Mouse (Mus musculus) granulocyte monocyte progenitor cell, adult 5-6 weeks (primary cell): ENCODE measurements around the gene Dhx8. TPM values are rescaled to one million over a fixed set of nuclear protein-coding genes. Genes with fewer than 3 reads are reported as not detected.

ENCODE experiments used
- ATAC-seq: replicated peaks from 2 replicates; pipeline ENCODE4 v1.8.0; 2016; ENCODE audit warnings: mild to moderate bottlenecking, moderate TSS enrichment, inconsistent platforms; ENCODE audit not compliant: poor library complexity, severe bottlenecking
- total RNA-seq, 2 experiments: library from RNA; stranded (forward) in 1 of 2; stranded (reverse) in 1 of 2; fragments of 200-712, 200-1000 nt in 1 of 2; fragments of >200 nt in 1 of 2; fragmentation: Nextera tagmentation in 1 of 2; gene quantifications; 2 replicates each; pipeline ENCODE4 v1.2.3; 2014 to 2017

Gene Dhx8
- total RNA-seq (2014; fragmentation: Nextera tagmentation) (24.8 and 35.2 TPM in 2 replicates), total RNA-seq (2017) (35.2 and 38.3 TPM in 2 replicates)

GRCm38 (mm10) chr11:101732518-101733440 lies at the start of gene Dhx8:
Gene Dhx8, plus strand, starts transcription at chr11:101732919.
- ATAC-seq: peak; percentile 99

GRCm38 (mm10) chr11:101687351-101688301 lies 45.1 kb upstream of the Dhx8 start:
- ATAC-seq: no peak

DNA sequence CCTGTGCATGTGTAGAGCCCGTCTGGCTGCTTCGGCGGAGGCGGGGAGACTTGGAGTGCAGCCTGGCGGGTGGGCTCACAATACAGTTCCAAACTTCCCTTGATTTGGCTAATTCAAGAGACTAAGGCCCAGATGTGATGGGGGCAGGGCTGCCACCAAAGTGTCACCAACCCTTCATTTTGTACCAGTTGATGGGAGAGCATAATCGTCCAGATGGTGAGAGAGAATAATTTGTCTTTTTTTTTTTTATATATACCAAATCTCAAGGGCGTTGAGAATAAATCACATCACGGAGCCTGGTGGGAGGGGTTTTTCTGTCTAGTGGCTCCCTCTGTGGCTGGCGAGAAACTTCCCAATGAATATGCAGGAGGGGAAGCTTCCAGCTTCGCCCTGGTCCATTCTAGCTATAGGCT lies 43.0 kb upstream of the Dhx8 start:
- no peak for ATAC-seq

DNA sequence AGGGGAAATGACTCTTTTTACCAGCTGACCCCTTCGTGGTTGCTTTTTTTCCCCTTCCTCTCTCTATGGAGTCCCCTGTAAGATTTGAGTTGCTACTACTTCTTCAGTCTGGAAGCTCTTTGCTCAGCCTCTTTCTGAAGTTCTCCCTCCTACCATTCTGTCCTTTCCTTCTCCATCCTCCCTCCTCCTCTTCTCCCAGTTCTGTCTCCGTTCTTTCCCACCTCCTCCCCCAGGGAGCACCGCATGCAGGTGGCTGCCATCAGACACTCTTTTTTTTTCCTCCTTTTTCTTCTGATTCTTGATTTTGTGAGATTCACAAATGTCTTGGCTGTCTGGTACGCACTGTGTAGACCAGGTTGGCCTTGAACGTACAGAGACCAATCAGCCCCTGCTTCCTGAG lies 42.4 kb upstream of the Dhx8 start:
- no peak for ATAC-seq

GRCm38 (mm10) chr11:101695906-101696661 lies 36.6 kb upstream of the Dhx8 start:
- ATAC-seq: no peak

DNA sequence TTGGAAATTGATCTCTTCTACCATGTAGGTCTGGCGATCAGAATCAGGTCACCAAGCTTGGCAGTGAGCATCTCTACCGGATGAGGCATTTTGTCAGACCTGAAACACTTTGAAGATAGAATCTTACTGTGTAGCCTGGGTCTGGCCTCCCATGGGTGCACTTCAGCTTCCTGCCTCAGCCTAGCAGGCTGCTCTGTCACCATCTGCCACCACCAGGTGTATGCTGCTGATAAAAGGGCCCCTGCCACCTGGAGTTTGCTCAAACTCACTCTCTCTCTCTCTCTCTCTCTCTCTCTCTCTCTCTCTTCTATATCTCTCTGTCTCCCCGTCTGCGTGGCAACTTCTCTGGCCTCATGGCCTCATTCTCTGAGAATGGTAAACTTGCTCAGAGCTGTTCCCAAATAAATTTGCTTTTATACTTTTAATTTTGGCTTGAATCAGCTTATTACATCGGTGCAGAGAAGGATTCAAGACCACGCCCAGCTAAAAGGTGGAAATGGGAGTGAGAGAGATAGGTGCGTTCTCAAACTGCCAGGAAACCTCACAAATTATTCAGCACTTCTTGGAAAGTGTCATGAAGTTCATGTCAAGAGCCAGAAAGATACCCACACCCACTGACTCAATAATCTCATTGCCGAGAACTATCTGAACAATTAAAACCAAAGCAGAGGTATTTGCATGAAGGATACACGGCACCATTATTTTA lies 35.4 kb upstream of the Dhx8 start:
- no peak for ATAC-seq

- no peak for ATAC-seq
Measured at GRCm38 (mm10) chr11:101698114-101698513, 34.6 kb upstream of the Dhx8 start.

- ATAC-seq: no peak
Measured at GRCm38 (mm10) chr11:101699556-101699955, 33.2 kb upstream of the Dhx8 start.

GRCm38 (mm10) chr11:101699991-101700390 lies 32.7 kb upstream of the Dhx8 start:
- ATAC-seq: no peak

DNA sequence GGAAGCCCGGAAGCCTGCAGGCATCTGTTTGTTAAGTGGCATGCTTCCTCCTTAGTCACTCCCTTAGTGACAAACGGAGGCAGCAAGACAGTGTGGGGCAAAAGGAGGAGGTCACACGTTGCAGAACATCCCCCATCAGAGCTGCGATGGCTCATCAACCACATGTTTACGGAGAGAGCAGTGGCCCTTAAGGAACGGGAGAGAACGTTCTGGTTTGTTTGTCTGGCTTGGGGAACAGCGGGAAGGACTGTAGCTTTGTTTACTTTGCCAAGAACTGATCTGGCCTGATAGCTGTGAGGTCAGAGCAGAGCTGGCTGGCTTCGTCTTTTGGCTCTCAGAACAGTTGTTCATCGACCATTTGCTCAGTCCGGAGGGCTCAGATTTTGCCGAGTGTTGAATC lies 32.3 kb upstream of the Dhx8 start:
- ATAC-seq: peak; percentile 46; the same call in 1 of the 2 replicates

DNA sequence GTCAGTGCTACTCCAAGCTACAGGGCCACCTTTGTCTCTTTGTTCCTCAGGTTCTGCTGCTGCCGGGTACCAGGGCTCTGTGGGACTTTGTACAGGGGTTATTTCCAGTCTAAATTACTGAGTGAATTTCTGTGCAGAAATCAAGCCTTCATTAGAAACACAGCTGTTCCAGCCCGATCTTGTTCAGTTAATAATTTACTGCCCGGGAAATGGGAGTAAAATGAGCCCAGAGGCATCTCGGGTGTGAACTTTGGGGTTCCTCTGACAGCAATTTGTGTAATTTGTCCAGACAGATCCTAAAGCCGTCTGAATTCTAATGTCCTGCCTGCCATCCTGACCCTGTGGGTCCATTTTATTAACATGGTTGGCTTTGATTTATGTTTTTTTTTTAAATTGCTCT lies 28.6 kb upstream of the Dhx8 start:
- ATAC-seq: no peak

GRCm38 (mm10) chr11:101706764-101707448 lies 25.8 kb upstream of the Dhx8 start:
- ATAC-seq: no peak

DNA sequence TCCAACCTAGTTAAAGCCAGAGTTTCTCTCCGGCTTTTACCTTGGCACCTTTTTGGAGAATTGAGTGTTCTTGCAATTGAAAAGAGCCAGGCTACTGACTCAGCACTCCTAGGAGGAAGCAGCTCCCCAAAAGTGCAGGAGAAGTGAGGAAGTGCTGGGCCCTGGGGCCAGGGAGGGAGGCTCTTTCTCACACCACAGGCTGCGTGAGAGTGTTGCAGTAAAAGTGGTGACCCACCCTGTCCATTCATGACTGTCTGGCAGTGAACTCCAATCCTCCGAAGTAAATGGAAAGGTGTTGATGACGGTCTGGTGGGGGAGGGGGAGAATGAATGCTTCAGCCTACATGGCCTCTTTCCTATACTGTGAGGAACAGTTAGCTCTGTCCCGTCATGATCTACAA lies 24.2 kb upstream of the Dhx8 start:
- ATAC-seq: peak; percentile 70

DNA sequence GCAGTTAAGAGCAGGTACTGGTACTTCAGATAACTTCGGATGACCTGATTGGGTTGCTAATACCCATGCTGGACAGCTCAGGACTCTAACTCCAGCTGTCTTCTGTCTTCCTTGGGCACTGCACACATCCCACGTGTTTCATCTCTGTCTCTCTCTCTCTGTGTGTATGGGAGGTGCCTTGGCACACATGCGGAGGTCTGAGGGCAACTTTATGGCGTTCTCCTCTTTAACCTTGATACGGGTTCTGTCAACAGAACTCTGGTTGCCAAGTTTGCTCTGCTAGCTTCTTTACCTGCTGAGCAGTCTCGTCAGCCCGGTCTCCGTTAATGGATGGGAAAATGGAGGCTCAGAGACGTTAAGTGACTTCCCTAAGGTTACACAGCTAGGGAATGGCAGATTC lies 19.9 kb upstream of the Dhx8 start:
- ATAC-seq: no peak

DNA sequence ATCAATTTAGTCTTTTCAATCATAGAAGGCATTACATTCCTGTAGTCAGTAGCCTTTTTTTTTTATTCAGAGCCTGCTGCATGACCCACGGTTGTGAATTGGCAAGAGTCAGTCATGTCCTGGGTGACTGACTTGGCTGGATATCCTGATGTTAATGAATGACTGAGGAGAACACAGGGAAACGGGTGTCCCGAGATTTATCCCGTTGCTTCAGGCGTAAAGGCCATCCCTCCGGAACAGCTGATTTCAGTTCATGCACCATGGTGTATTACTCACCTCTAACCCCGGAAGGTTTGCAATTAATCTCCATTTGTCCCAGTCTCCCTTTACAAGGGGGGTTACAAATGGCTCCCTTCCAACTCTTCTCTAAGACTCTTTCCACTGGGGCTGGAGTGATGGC lies 18.7 kb upstream of the Dhx8 start:
- ATAC-seq: no peak

DNA sequence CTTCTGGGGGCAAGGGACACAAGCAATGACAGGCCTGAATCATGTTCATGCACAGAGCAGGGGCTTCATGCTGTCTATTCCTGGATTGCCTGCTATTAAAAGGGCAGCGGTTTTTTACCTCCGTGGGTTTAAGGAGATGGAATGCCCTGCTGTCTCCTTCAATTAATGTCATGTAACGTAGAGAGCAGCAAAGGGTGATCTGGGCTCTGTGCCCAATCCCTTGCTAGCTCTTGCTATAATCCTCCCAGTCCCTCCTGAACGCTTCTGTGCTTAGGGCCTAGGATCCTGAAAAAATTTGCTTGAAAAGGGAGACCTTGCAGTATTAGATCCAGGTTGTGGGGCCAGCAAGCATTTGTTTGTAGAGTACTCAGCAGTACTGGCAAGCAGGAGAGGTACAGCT lies 14.4 kb upstream of the Dhx8 start:
- ATAC-seq: no peak

- no peak for ATAC-seq
Measured at GRCm38 (mm10) chr11:101719986-101720520, 12.7 kb upstream of the Dhx8 start.

- no peak for ATAC-seq
Measured at GRCm38 (mm10) chr11:101725043-101725442, 7.7 kb upstream of the Dhx8 start.

- ATAC-seq: no peak
Measured at GRCm38 (mm10) chr11:101726765-101727164, 6.0 kb upstream of the Dhx8 start.
